Mouse (Mus musculus): ENCODE data around the gene Gpr19. TPM values are rescaled to one million over a fixed set of nuclear protein-coding genes. Genes with fewer than 3 reads are reported as not detected.

Gene Gpr19
- polyA plus RNA-seq, 1 experiment from 2014 or later, result 42.4 TPM

DNA sequence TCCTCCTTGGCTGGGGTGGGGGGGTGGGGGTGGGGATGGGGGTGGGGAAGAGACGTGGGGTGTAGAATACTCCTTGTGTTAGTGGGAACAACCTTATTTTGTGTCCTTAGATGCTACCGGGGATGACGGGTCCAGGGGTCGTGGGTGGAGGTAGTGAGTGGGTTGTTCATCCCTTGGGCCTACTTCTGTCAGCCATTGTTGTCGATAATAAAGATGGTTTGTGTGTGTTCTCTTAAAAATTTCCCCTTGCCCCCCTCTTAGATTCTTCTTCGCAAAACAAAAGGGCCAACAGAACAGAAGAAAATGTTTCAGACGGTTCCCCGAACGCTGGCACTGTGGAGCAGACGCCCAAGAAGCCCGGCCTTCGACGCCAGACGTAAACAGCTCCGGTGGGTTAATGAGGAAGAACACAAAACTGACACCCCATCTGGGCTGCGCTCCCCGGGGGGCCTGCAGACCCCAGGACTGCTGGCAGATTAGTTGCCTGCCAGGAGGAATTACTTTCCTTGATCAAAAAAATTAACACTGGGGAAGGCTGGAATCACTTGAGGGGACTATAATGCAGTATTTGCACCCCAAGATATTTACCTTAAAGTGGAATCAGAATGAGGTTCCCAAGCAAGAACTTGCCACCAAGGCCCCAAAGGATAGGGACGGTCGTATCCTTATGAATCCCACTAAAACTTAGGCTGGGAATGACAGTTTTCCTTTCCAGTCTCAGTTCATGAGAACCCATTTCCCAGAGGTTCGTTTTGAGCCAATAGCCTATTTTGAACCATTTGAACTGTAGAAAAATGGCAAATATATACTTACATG lies 23.5 kb upstream of the Gpr19 start:
- no peaks in the 10 kb centered on the region for H3K36me3 ChIP-seq
- peaks cover 49% of the 10 kb centered on the region for H3K4me1 ChIP-seq
- H3K9me3 ChIP-seq, result no peaks in the 10 kb centered on the region
- H3K4me3 ChIP-seq, result peak overlapping the region; percentile 95
- H3K4me2 ChIP-seq (replicated peaks), result peak overlapping the region; percentile 91
- 7% methylated on average over 20 of the region's 20 CpGs for WGBS
- ATAC-seq (ENCODE audit: low FRiP score, low read depth), result no peak
- peaks cover 4% of the 10 kb centered on the region for H3K27me3 ChIP-seq
- peak overlapping the region; percentile 93 for H3K9ac ChIP-seq (replicated peaks)
- peak overlapping the region; percentile 97; the same call in 1 of the 2 replicates for H3K27ac ChIP-seq (replicated peaks)

DNA sequence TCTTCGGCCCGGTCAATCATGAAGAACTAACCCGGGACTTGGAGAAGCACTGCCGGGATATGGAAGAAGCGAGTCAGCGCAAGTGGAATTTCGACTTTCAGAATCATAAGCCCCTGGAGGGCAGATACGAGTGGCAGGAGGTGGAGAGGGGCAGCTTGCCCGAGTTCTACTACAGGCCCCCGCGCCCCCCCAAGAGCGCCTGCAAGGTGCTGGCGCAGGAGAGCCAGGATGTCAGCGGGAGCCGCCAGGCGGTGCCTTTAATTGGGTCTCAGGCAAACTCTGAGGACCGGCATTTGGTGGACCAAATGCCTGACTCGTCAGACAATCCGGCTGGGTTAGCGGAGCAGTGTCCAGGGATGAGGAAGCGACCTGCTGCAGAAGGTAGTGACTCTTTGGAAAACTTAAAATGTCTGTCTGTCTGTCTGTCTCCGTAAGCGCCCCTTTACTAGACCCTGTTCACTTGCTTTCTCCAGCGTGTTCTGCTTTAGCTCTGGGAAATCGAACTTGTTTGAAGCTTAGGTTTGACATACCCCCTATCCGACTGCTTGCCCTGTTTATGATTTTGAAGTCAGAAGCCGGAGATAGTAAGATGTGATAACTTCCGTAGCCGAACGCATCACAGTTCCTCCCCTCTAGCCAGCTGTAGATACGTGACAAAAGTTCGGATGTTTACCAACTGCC lies 22.8 kb upstream of the Gpr19 start:
- H3K9me3 ChIP-seq, result no peaks in the 10 kb centered on the region
- no peak for ATAC-seq (ENCODE audit: low FRiP score, low read depth)
- peak overlapping the region; percentile 91 for H3K4me2 ChIP-seq (replicated peaks)
- peak overlapping the region; percentile 93 for H3K9ac ChIP-seq (replicated peaks)
- H3K27ac ChIP-seq (replicated peaks), result peak overlapping the region; percentile 97
- H3K4me3 ChIP-seq, result peak overlapping the region; percentile 95
- H3K4me1 ChIP-seq, result peaks cover 54% of the 10 kb centered on the region
- no peaks in the 10 kb centered on the region for H3K36me3 ChIP-seq
- WGBS, result under 1% methylated on average over 32 of the region's 32 CpGs
- H3K27me3 ChIP-seq, result peaks cover 4% of the 10 kb centered on the region

- Histone ChIP-seq H3K27ac (replicated peaks) (peak within 1 kb of the TSS; percentile 97), H3K4me2 (replicated peaks) (peak within 1 kb of the TSS; percentile 91), H3K4me1 (peaks cover 51% of the 10 kb centered on the region), H3K4me3 (peak within 1 kb of the TSS; percentile 95), H3K27me3 (peaks cover 4% of the 10 kb centered on the region), H3K9ac (replicated peaks) (peak within 1 kb of the TSS; percentile 93), H3K9me3 (no peaks in the 10 kb centered on the region), H3K36me3 (no peaks in the 10 kb centered on the region)
- under 1% methylated on average over 77 of the region's 77 CpGs for WGBS
- peak; percentile 96 for ATAC-seq (ENCODE audit: low FRiP score, low read depth)
Measured at GRCm38 (mm10) chr6:134920190-134921013, 22.0 kb upstream of the Gpr19 start, which contains the start of gene Cdkn1b. Cdkn1b (plus strand) TSS chr6:134920401.

DNA sequence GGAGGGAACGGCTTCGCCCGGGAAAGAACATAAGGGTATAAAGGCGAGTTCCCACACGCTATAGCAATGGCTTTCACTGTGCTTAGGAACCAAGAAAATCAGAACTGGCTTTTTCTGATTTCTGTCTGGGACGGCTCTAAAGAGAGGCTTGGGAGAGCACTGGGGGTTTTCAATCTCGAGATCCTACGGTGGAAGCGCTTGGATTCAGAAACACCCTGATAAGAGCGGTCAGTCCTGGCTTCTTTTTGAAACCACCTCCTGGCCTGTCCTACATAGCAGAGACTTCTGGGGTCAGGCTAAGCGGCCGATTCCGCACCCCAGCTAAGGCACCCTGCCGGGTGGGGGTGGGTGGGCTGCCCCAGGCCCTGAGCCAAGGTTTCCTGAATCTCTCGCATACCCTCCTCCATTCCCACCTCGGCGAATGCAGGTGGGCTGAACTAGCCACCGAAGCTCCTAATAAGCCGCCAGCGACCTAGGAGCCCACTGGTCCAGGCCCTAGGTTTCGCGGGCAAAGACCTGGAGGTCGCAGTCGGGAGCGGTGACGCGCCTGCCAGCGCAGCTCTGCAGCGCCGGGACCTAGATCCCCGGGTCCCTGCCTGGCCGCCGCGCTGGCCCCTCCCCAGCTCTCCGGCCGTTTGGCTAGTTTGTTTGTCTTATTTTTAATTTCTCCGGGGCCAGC lies 21.3 kb upstream of the Gpr19 start:
- H3K9me3 ChIP-seq, result no peaks in the 10 kb centered on the region
- peak overlapping the region; percentile 97 for H3K27ac ChIP-seq (replicated peaks)
- peak overlapping the region; percentile 93 for H3K9ac ChIP-seq (replicated peaks)
- ATAC-seq (ENCODE audit: low FRiP score, low read depth), result no peak
- peak overlapping the region; percentile 91 for H3K4me2 ChIP-seq (replicated peaks)
- 2% methylated on average over 37 of the region's 37 CpGs for WGBS
- peaks cover 5% of the 10 kb centered on the region for H3K27me3 ChIP-seq
- peak overlapping the region; percentile 95 for H3K4me3 ChIP-seq
- H3K4me1 ChIP-seq, result peaks cover 48% of the 10 kb centered on the region
- H3K36me3 ChIP-seq, result no peaks in the 10 kb centered on the region

DNA sequence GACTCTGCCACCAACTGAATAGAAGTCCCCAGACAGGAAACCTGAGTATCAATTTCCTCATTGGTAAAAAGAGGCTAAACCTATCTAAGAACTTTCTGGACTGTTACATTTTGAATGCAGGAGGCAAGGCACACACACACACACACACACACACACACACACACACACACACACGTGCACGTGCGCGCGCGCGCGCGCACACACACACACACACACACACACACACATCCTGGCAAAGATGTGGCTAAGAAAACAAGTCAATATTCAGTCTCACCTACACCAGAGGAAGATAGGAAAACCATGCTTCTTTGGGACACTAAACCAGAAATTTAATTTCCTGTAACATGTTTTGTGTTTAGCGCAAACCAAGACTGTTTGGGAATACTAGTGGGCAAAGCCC lies 20.4 kb upstream of the Gpr19 start:
- peaks cover 7% of the 10 kb centered on the region for H3K27me3 ChIP-seq
- H3K4me3 ChIP-seq, result no peak overlapping the region
- H3K4me2 ChIP-seq (replicated peaks), result no peak overlapping the region
- no peaks in the 10 kb centered on the region for H3K9me3 ChIP-seq
- no peak for ATAC-seq (ENCODE audit: low FRiP score, low read depth)
- peaks cover 43% of the 10 kb centered on the region for H3K4me1 ChIP-seq
- no peak overlapping the region for H3K9ac ChIP-seq (replicated peaks)
- over 99% methylated on average over 6 of the region's 10 CpGs for WGBS
- H3K36me3 ChIP-seq, result no peaks in the 10 kb centered on the region
- H3K27ac ChIP-seq (replicated peaks), result no peak overlapping the region

DNA sequence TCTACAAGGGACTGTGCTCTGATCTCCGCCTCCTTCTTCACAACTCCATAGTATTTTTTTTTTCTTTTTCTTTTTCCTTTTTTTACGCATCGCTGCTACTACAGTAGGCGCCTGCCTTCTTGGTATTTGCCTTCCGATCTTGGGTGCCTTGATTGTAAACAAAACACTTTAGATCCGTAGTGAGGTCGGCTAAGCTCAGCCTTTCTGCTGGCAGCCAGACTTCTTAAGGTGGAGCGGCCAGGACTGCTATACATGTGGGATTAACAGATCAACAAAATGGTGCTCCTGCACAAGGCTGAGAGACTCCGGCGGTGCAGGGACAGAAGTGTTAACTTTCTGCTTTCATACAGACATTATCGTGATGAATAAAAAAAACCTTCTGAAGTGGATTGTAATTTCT lies 18.7 kb upstream of the Gpr19 start:
- no peak for ATAC-seq (ENCODE audit: low FRiP score, low read depth)
- Histone ChIP-seq H3K4me3 (peak overlapping the region; percentile 42), H3K9me3 (no peaks in the 10 kb centered on the region), H3K36me3 (no peaks in the 10 kb centered on the region), H3K4me2 (replicated peaks) (peak overlapping the region; percentile 64), H3K9ac (replicated peaks) (peak overlapping the region; percentile 37), H3K4me1 (peaks cover 28% of the 10 kb centered on the region), H3K27ac (replicated peaks) (no peak overlapping the region), H3K27me3 (peaks cover 7% of the 10 kb centered on the region)
- WGBS, result 2% methylated on average over 11 of the region's 11 CpGs

DNA sequence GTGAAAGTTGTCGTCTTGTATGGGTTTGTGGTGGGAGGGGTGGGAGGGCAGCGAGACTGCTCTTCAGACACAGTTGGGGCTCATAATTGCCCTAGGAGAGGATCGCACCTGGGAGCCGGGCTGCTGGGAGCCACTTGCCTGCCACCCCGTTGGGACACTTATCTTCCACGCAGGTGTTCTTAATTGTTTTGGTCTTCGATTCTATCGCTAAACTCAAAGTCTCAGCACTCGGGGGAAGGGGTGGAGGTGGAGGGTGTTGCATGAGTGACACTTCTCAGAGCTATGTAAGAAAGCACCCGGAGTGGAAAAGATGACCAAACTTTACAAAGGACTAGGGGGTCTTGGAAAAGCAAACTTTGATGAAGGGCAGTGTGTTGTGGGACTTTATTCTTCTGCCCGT lies 18.3 kb upstream of the Gpr19 start:
- no peak for ATAC-seq (ENCODE audit: low FRiP score, low read depth)
- H3K27ac ChIP-seq (replicated peaks), result no peak overlapping the region
- peak overlapping the region; percentile 37; the same call in 1 of the 2 replicates for H3K9ac ChIP-seq (replicated peaks)
- H3K36me3 ChIP-seq, result no peaks in the 10 kb centered on the region
- no peaks in the 10 kb centered on the region for H3K9me3 ChIP-seq
- under 1% methylated on average over 11 of the region's 11 CpGs for WGBS
- H3K27me3 ChIP-seq, result peaks cover 7% of the 10 kb centered on the region
- H3K4me1 ChIP-seq, result peaks cover 23% of the 10 kb centered on the region
- H3K4me3 ChIP-seq, result peak overlapping the region; percentile 42
- peak overlapping the region; percentile 64 for H3K4me2 ChIP-seq (replicated peaks)

GRCm38 (mm10) chr6:134914523-134914922 lies 16.1 kb upstream of the Gpr19 start:
- Histone ChIP-seq H3K9me3 (no peaks in the 10 kb centered on the region), H3K27me3 (peaks cover 7% of the 10 kb centered on the region), H3K4me3 (no peak overlapping the region), H3K36me3 (no peaks in the 10 kb centered on the region), H3K4me1 (peaks cover 21% of the 10 kb centered on the region), H3K9ac (replicated peaks) (no peak overlapping the region), H3K27ac (replicated peaks) (no peak overlapping the region), H3K4me2 (replicated peaks) (no peak overlapping the region)
- WGBS, result 88% methylated on average over 5 of the region's 5 CpGs
- ATAC-seq (ENCODE audit: low FRiP score, low read depth), result no peak

GRCm38 (mm10) chr6:134905811-134906210 lies 7.4 kb upstream of the Gpr19 start:
- Histone ChIP-seq H3K9ac (replicated peaks) (no peak overlapping the region), H3K9me3 (no peaks in the 10 kb centered on the region), H3K36me3 (no peaks in the 10 kb centered on the region), H3K27ac (replicated peaks) (no peak overlapping the region), H3K4me3 (no peak overlapping the region), H3K4me2 (replicated peaks) (no peak overlapping the region), H3K27me3 (no peaks in the 10 kb centered on the region), H3K4me1 (no peaks in the 10 kb centered on the region)
- 85% methylated on average over 1 of the region's 1 CpGs for WGBS
- ATAC-seq (ENCODE audit: low FRiP score, low read depth), result no peak

DNA sequence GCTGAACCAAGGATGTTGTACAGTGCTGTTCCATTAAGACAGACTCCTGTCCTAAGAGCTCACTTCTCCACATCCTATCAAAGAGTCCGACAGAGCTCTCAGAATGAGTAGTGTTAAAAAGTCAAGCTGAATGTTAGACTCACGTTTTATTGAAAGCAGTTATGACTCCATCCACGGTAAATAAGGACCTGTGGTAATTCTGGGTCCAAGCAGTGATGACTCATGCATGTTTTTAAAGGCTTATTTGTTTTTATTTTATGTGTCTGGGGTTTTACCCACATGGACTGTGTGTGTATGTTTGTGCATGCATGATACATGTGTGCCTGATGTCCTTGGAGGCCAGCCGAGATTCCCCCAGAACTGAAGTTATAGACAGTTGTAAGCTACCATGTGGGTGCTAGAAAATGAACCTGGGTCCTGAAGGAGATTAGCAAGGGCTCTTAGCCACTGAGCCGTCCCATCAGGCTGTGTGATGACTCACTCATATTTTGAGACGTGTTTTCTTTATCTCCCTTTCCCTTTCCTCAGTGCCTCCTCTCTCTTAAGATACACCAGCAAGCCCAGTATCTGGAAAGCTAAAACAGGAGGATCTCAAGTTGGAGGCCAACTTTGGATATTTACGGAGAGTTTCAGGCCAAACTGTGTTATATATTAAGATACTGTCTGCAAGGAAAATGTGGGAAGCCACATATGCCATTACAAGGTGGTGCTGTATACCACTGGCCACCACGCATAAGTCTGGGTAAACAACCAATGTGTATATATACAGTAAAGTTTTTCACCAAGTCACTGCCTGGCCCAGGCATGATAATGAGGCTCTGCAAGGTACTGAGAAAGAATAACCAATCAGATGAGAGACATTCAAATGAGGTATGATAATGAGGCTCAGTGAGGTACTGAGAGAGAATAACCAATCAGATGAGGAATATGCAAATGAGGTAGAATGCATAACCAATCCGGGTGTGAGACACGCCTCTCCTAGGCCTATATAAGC lies 5.8 kb upstream of the Gpr19 start:
- Histone ChIP-seq H3K4me3 (no peak overlapping the region), H3K9ac (replicated peaks) (no peak overlapping the region), H3K36me3 (no peaks in the 10 kb centered on the region), H3K27me3 (no peaks in the 10 kb centered on the region), H3K9me3 (no peaks in the 10 kb centered on the region), H3K4me1 (peaks cover 4% of the 10 kb centered on the region), H3K27ac (replicated peaks) (no peak overlapping the region), H3K4me2 (replicated peaks) (no peak overlapping the region)
- ATAC-seq (ENCODE audit: low FRiP score, low read depth), result no peak
- WGBS, result 90% methylated on average over 10 of the region's 10 CpGs
